Mouse (Mus musculus): ENCODE data around the gene Synpr.
"Not testable (repeated sequence)": the region's sequence is repeated elsewhere in the genome, so short reads cannot be mapped to it uniquely, and the experiment has no call there.

- TF ChIP-seq CTCF, EP300 (IDR thresholded peaks at IDR 0.05): not testable (repeated sequence)
Measured at GRCm38 (mm10) chr14:13254741-13255140, 29.8 kb upstream of the Synpr start.

All from lung, postnatal 0 days (tissue).